Mouse (Mus musculus) lung, adult 2 months (tissue): ENCODE measurements around the gene Mok.

ENCODE experiments used
- CTCF ChIP-seq: fragments of 200-500 bp; IDR thresholded peaks from 2 replicates; pipeline ENCODE4 v1.5.1; 2011; ENCODE audit warnings: mild to moderate bottlenecking, low read length, control low read depth; ENCODE audit not compliant: insufficient read depth
- POLR2A ChIP-seq: fragments of 200-500 bp; IDR thresholded peaks from 2 replicates; pipeline ENCODE4 v1.6.1; 2011; ENCODE audit warnings: low read depth, mild to moderate bottlenecking, control low read depth, low read length, borderline replicate concordance; ENCODE audit errors: extremely low read depth

GRCm38 (mm10) chr12:110889036-110890020 lies 48.6 kb upstream of the Mok start, which contains the start of the genes Cinp and Tecpr2:
- no peak for TF ChIP-seq CTCF
- no peak; the same call in 1 of the 2 replicates for TF ChIP-seq POLR2A
